Mouse (Mus musculus) neural tube, embryonic 11.5 days (tissue): ENCODE data around the gene Nepn. TPM values are rescaled to one million over a fixed set of nuclear protein-coding genes. Genes with fewer than 3 reads are reported as not detected.

Experiments
- ATAC-seq: fragments of 200-750 bp; cut with Nextera tagmentation; 2 replicates; pipeline ENCODE4 v1.8.0; 2017; ENCODE audit warnings: moderate number of reproducible peaks, mild to moderate bottlenecking, moderate TSS enrichment, moderate library complexity; ENCODE audit not compliant: insufficient read depth, low FRiP score, low TSS enrichment
- DNase-seq: peaks from one replicate; pipeline ENCODE4 v3.0.0-alpha.2; 2015; ENCODE audit warnings: low spot score
- H3K27ac ChIP-seq: fragments of 300-500 bp; sonication (generic); 2 replicates; pipeline ENCODE4 v1.5.1; 2014; ENCODE audit warnings: low read depth, mild to moderate bottlenecking, low read length
- H3K27me3 ChIP-seq: fragments of 300-500 bp; sonication (generic); 2 replicates; pipeline ENCODE4 v1.6.1; 2014; ENCODE audit warnings: mild to moderate bottlenecking, low read length, mixed read lengths; ENCODE audit not compliant: control insufficient read depth, insufficient read depth
- H3K36me3 ChIP-seq: fragments of 300-500 bp; sonication (generic); 2 replicates; pipeline ENCODE4 v1.6.1; 2014; ENCODE audit warnings: mild to moderate bottlenecking, low read length, moderate library complexity, mixed read lengths; ENCODE audit not compliant: control insufficient read depth, insufficient read depth
- H3K4me1 ChIP-seq: fragments of 300-500 bp; sonication (generic); 2 replicates; pipeline ENCODE4 v1.6.1; 2014; ENCODE audit warnings: low read length, mixed read lengths; ENCODE audit not compliant: control insufficient read depth, insufficient read depth
- H3K4me2 ChIP-seq: fragments of 300-500 bp; sonication (generic); 2 replicates; pipeline ENCODE4 v1.6.1; 2014; ENCODE audit warnings: low read depth, mild to moderate bottlenecking, moderate library complexity
- H3K4me3 ChIP-seq: fragments of 300-500 bp; sonication (generic); 2 replicates; pipeline ENCODE4 v1.5.1; 2014; ENCODE audit warnings: low read depth, low read length
- H3K9ac ChIP-seq: fragments of 300-500 bp; sonication (generic); 2 replicates; pipeline ENCODE4 v1.6.1; 2014; ENCODE audit warnings: mild to moderate bottlenecking, low read length
- H3K9me3 ChIP-seq: fragments of 300-500 bp; sonication (generic); 2 replicates; pipeline ENCODE4 v1.6.1; 2016; ENCODE audit warnings: low read length; ENCODE audit not compliant: control insufficient read depth
- WGBS: fragments of 180-500 bp; shearing (Covaris S2); extraction: QIAGEN DNeasy Blood & Tissue Kit; methylation state at CpG from one replicate; pipeline ENCODE4 v1.1.7; 2014; 5-methylcytosine and 5-hydroxymethylcytosine counted together
- polyA plus RNA-seq: library from polyadenylated mRNA; unstranded; fragments of >200 nt; fragmentation: Nextera tagmentation; extraction: Ambion mirVana; gene quantifications from 2 replicates; pipeline ENCODE4 v1.2.1, GENCODE M21; 2014

The Nepn gene
- polyA plus RNA-seq, 1 experiment from 2014 or later: not detected

DNA sequence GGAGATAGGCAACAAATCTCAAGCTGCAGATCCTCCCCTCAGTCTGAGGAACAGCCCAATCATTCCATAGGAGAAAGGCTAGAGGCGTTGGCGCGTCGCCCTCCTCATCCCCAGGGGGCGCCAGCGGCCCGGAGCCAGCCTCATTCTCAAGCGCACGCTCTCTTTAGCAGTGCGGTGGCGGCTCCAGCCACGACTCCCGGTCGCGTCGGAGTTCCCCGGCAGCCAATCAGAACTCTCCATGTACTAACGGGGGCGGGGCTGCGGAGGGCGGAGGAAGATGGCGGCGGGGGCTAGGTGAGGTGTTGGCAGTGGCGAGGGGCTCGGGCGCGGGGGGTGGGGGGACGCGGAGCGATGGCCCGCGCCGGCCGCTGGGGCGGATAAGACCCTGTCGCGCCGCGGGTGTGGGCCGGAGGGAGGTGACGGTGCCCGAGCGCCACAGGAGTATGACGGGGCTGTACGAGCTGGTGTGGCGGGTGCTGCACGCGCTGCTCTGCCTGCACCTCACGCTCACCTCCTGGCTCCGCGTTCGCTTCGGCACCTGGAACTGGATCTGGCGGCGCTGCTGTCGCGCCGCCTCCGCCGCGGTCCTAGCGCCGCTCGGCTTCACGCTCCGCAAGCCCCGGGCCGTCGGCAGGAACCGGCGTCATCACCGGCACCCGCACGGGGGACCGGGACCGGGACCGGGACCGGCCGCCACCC lies 28.7 kb downstream of the Nepn start, which contains the start of gene Nus1:
Gene Nus1, plus strand, starts transcription at position 249 of the 699 bp plus-strand sequence.
- no peaks in the 10 kb centered on the region for H3K27me3 ChIP-seq
- peaks cover 10% of the 10 kb centered on the region; the same call in 1 of the 2 replicates for H3K4me1 ChIP-seq
- peak within 1 kb of the TSS; percentile 81 for H3K27ac ChIP-seq
- WGBS: under 1% methylated on average over 76 of the region's 79 CpGs
- H3K9me3 ChIP-seq: no peaks in the 10 kb centered on the region
- peak; percentile 99 for ATAC-seq
- peak; percentile 99 for DNase-seq
- H3K4me2 ChIP-seq: peak within 1 kb of the TSS; percentile 43
- no peaks in the 10 kb centered on the region for H3K36me3 ChIP-seq
- peak within 1 kb of the TSS; percentile 95 for H3K9ac ChIP-seq
- peak within 1 kb of the TSS; percentile 74 for H3K4me3 ChIP-seq

DNA sequence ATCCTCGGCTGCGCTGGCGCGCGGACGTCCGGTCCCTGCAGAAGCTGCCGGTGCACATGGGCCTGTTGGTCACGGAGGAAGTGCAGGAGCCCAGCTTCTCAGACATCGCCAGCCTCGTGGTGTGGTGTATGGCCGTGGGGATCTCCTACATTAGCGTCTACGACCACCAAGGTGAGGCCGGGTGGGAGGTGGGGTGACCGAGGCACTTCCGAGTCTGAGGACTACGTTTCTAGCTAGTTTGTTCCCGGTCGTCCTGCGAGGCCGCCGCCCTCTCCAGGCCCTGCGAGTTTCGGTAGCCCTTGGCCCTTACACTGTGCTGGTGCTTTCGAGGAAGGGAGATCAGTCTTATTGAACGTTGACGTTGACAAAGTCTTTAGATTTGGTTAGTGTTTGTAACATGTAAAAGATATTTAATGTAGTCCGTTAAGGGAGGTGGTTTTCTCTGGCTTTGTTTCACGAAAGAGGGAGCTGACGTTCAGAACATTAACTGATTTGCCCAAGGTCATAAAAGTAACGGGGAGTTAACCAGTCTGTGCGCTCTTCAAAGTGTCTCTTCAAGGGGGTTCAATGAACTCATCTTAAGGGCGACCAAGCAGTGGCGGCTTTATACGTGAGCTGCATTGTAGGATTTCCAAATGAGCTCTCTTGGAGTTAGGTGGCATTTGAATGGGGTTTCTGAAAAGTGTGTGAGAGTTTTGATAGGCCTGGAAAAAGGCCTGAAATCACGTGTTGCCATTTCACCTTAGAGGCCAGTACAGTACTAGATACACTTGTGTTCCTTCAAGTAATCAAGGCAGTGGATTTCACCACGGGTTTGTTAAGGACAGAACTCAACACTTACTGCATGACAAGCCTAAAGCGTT lies 29.5 kb downstream of the Nepn start:
- DNase-seq (peak; percentile 11), ATAC-seq (peak; percentile 64)
- Histone ChIP-seq H3K4me1 (peaks cover 10% of the 10 kb centered on the region; the same call in 1 of the 2 replicates), H3K27me3 (no peaks in the 10 kb centered on the region), H3K9ac (peak overlapping the region; percentile 95), H3K36me3 (no peaks in the 10 kb centered on the region), H3K4me3 (peak overlapping the region; percentile 74), H3K27ac (peak overlapping the region; percentile 81), H3K9me3 (no peaks in the 10 kb centered on the region), H3K4me2 (peak overlapping the region; percentile 43)
- 2% methylated on average over 39 of the region's 39 CpGs for WGBS

DNA sequence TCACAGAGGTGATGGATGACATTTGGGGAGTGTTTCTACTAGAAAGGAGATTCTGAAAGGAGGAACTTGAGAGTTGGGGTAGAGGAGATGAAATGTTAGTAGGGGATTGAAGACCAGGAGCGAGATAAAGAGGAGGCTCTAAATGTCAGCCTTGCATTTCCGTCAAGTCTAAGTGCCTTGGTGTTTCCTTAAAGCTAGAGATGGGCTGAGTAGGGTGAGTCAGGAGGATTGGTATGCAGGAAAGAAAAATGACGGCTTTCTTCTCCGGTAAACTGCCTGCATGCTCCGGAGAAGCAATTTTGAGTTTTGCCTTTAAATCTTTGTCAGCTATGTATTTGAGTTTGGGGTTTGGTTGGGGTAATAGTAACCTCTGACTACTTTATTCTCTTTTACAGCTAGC lies 30.2 kb downstream of the Nepn start:
- Histone ChIP-seq H3K27me3 (no peaks in the 10 kb centered on the region), H3K9me3 (no peaks in the 10 kb centered on the region), H3K4me2 (peak overlapping the region; percentile 43), H3K4me1 (peaks cover 10% of the 10 kb centered on the region; the same call in 1 of the 2 replicates), H3K9ac (peak overlapping the region; percentile 95), H3K36me3 (no peaks in the 10 kb centered on the region), H3K4me3 (peak overlapping the region; percentile 74), H3K27ac (no peak overlapping the region)
- DNase-seq (no peak), ATAC-seq (no peak)
- WGBS: 53% methylated on average over 5 of the region's 5 CpGs

DNA sequence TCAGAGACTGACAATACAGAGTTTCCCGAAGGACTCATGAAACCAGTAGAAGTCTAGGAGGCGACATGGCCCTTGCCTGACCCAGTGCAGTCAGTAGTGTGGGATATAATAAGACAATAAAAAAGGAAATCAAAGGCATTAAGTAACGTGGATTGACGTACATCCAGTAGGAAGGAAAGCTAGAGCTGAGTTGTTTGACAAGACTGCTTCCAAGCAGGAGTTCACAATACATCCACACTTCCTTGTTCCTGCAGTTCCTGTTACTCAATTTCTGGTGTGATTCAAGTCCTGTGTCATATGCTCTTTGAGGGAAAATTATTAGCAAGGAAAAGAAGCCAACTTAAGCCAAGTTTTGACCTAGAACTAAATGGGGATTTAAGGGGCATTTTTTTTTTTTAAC lies 30.6 kb downstream of the Nepn start:
- Histone ChIP-seq H3K9ac (no peak overlapping the region), H3K9me3 (no peaks in the 10 kb centered on the region), H3K27ac (no peak overlapping the region), H3K4me2 (peak overlapping the region; percentile 43), H3K27me3 (no peaks in the 10 kb centered on the region), H3K4me3 (peak overlapping the region; percentile 74; the same call in 1 of the 2 replicates), H3K4me1 (peaks cover 10% of the 10 kb centered on the region; the same call in 1 of the 2 replicates), H3K36me3 (no peaks in the 10 kb centered on the region)
- DNase-seq (no peak), ATAC-seq (no peak)
- WGBS: 62% methylated on average over 4 of the region's 4 CpGs

DNA sequence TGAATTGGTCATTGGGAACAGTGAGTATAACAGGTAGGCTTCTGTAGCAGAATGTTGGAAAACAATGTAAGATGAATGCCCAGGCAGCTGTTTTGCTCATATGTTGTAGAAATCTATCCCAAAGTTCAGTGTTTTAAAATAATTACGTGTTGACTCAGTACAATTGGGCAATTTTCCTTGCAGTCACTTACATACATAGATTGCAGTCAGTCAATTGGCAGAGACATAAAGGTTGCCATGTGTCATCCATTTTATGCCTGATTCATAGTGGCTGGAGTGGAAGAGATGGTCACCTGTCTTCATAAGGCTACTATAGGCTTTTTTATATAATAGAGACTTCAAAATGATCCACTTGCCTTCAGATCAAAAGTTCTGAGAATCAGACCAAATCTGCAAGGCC lies 31.8 kb downstream of the Nepn start:
- ATAC-seq: no peak

DNA sequence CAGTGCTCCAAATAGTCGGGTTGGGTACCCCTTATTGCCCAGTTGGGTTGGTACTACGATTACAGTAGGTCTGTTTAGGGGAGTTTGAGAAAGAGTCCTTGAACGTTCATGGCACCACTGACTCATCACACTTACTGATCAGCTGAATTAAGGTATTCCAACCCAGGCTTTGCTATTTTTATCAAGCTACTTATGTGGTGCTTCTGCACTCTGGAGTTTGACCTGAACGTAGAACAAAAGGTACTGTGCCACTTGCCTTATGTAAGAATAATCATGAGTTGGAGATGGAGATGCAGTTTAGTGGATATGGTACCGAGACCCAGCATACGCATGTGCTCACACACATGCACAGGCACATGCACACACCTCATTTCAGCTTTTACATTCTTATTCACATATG lies 32.9 kb downstream of the Nepn start:
- no peak overlapping the region for H3K4me3 ChIP-seq
- no peak overlapping the region for H3K9ac ChIP-seq
- H3K36me3 ChIP-seq: no peaks in the 10 kb centered on the region
- ATAC-seq (no peak), DNase-seq (no peak)
- no peak overlapping the region for H3K4me2 ChIP-seq
- 91% methylated on average over 6 of the region's 6 CpGs for WGBS
- no peaks in the 10 kb centered on the region for H3K9me3 ChIP-seq
- H3K27me3 ChIP-seq: no peaks in the 10 kb centered on the region
- peaks cover 10% of the 10 kb centered on the region; the same call in 1 of the 2 replicates for H3K4me1 ChIP-seq
- H3K27ac ChIP-seq: no peak overlapping the region

More for the DNA sequence above, 31.8 kb downstream of the Nepn start:
- no peak overlapping the region for H3K9ac ChIP-seq
- DNase-seq: no peak
- H3K9me3 ChIP-seq: no peaks in the 10 kb centered on the region
- no peaks in the 10 kb centered on the region for H3K36me3 ChIP-seq
- no peaks in the 10 kb centered on the region for H3K27me3 ChIP-seq
- H3K4me2 ChIP-seq: no peak overlapping the region
- no peak overlapping the region for H3K4me3 ChIP-seq
- WGBS: 88% methylated on average over 1 of the region's 1 CpGs
- no peak overlapping the region for H3K27ac ChIP-seq
- peaks cover 10% of the 10 kb centered on the region; the same call in 1 of the 2 replicates for H3K4me1 ChIP-seq

DNA sequence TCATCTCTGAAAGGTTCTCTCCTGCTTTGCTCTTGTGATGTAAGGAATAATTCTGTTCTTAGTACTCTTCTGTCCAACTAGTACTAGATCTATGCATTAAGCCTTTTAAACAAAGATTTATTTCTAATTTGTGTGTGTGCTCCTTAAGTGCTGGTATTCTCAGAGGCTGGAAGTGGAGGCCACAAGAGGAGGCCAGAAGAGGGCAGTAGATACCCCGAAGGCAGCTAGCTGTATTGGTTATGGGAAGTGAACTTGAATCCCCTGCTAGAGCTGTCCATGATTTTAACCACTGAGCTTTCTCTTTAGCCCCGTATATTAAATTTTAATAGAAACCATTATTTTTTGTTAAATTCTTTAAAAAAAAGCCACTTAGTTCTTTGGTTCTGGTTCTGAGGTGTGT lies 34.3 kb downstream of the Nepn start:
- ATAC-seq (no peak), DNase-seq (no peak)
- Histone ChIP-seq H3K4me2 (no peak overlapping the region), H3K4me3 (no peak overlapping the region), H3K9me3 (no peaks in the 10 kb centered on the region), H3K27ac (no peak overlapping the region), H3K9ac (no peak overlapping the region), H3K4me1 (peaks cover 10% of the 10 kb centered on the region; the same call in 1 of the 2 replicates), H3K36me3 (no peaks in the 10 kb centered on the region), H3K27me3 (no peaks in the 10 kb centered on the region)
- 83% methylated on average over 2 of the region's 2 CpGs for WGBS

DNA sequence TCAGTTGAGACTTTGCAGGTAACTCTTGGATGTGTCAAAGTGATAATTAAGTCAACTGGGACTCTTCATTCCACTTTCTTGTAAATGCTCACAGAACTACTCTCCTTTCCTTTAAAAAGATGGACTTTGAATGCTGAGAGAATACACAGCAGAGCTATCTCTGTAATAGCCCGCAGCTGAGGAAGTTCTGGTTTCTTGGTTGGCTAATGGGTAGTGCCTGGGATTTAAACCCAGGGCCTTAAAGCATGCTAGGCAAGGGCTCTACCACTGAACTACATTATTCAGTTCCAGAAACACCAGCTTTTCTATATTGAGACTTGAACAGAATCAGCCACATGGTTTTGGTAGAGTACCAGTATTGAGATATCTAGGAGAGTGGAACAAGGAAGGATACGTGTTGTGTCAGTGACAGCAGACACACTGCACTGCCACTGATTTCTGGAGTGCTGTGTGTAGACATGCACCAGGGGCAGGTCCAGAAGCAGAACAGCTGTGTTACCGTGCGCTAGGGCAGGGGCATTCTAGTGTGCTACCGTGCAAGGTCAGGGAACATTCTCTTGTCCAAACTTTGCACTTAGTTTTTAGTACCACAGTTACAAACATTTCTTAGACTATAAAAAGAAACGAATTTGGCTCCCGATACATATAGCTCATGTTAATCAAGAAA lies 37.7 kb downstream of the Nepn start:
- ATAC-seq (no peak), DNase-seq (no peak)
- H3K36me3 ChIP-seq: no peaks in the 10 kb centered on the region
- H3K4me3 ChIP-seq: no peak overlapping the region
- no peak overlapping the region for H3K27ac ChIP-seq
- no peaks in the 10 kb centered on the region for H3K27me3 ChIP-seq
- no peak overlapping the region for H3K4me2 ChIP-seq
- H3K9me3 ChIP-seq: no peaks in the 10 kb centered on the region
- no peak overlapping the region for H3K9ac ChIP-seq
- 89% methylated on average over 7 of the region's 7 CpGs for WGBS
- H3K4me1 ChIP-seq: no peaks in the 10 kb centered on the region
